Mouse (Mus musculus): Measurements from ENCODE around the gene Rrad.
"Not testable (repeated sequence)": the region's sequence is repeated elsewhere in the genome, so short reads cannot be mapped to it uniquely, and the experiment has no call there.

Gene Rrad

GRCm38 (mm10) chr8:104630981-104631663 is at the start of gene Rrad:
Gene Rrad (minus strand): TSS chr8:104631327.
- DNase-seq (ENCODE audit: low read depth) = peak; percentile 83

GRCm38 (mm10) chr8:104655614-104656013 is 24.5 kb upstream of the Rrad start:
- no peak for DNase-seq (ENCODE audit: low read depth)

GRCm38 (mm10) chr8:104654984-104655383 is 23.9 kb upstream of the Rrad start:
- DNase-seq (ENCODE audit: low read depth) = peak; percentile 93

- DNase-seq (ENCODE audit: low read depth) = not testable (repeated sequence)
Observed at GRCm38 (mm10) chr8:104644187-104644586, 13.1 kb upstream of the Rrad start.

DNA sequence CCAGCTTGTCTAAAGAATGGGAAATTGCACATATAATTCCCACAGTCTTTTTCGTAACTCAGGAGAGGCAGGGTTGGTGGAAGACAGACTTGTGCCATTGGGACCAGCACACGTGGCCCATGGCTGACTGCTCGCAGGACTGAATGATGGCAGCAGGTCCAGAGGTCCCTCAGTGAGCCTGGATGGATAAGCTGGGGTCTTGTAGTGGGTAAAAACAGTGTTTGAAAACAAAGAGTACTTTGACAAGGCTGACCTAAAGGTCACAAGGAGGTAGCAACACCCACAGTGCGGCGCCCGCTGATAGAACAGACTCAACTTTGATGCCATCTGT is 11.2 kb upstream of the Rrad start:
- DNase-seq (ENCODE audit: low read depth) = no peak

- DNase-seq (ENCODE audit: low read depth) = peak; percentile 90
Observed at GRCm38 (mm10) chr8:104641426-104642323, 10.5 kb upstream of the Rrad start, which contains the start of gene Ciao2b. Gene Ciao2b (minus strand): TSS chr8:104641965.

GRCm38 (mm10) chr8:104640831-104641370 is 9.8 kb upstream of the Rrad start:
- DNase-seq (ENCODE audit: low read depth) = no peak

DNA sequence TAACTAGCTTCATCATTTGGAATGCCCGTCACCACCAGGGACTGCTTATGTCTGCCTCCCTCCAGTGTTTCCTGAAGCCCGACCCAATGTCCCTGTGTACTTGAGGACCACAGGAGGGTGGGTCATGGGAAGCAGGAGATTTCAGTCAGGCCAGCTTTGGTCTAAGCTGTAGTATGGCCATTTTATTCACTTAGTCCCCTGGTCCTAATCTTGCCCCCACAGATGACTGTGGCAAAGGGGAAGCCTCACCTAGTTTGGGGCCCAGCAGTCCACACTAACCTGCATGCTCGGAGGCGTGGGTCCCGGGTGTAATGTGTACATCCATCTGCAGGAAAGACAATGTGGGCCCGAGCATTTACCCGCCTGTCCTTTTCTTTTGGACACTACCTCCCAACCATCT is 9.1 kb upstream of the Rrad start:
- no peak for DNase-seq (ENCODE audit: low read depth)

DNA sequence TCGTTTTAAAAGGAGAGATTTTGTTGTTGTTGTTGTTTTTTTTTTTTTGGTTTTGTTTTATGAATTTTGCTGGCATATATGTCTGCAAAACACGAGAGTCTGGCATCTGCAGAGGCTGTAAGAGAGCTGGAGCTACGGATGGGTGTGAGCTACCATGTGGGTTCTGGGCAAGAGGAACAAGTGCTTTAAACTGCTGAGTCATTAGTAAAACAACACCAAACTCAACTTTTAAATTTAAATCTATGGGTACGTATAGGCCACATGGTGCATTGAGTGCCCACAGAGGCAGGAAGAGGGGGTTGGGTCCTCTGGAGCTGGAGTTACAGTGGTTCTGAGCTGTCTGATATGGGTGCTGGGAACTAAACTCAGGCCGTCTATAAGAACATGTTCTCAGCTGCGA is 6.9 kb upstream of the Rrad start:
- DNase-seq (ENCODE audit: low read depth) = no peak

DNA sequence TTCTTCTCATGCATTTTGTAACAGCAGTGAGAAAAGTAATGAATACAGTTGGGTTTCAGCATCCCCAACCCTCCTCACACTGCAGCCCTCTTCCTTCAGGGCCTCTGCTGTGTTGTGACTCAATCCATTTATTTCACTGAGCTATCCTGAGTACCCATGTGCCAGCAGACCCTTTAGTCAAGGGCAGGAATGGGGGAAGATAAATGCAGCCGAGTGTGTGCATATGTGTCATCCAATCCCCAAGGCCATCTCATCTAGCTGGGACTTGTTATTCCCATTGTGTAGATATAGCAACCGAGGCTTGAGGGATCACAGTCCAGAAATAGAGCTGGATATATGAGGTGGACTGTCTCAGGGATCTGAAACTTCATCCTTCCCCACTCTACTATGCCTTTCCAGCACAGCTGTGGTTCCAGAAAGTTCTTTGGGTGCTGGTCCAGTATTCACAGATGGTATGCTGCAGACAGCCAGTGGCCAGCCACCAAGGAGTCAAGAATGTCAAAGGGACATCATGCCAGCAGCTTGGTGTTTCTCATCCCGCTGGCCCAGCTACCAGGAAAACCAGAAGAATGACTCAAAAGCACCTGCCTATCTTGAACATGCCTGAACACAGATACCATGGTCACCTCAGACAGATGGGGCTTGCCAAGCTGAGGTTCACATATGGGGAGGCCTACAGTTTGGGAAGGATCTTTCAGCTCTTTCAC is 4.0 kb upstream of the Rrad start:
- no peak for DNase-seq (ENCODE audit: low read depth)

- DNase-seq (ENCODE audit: low read depth) = peak; percentile 38
Observed at GRCm38 (mm10) chr8:104633156-104633744, 2.1 kb upstream of the Rrad start.

DNA sequence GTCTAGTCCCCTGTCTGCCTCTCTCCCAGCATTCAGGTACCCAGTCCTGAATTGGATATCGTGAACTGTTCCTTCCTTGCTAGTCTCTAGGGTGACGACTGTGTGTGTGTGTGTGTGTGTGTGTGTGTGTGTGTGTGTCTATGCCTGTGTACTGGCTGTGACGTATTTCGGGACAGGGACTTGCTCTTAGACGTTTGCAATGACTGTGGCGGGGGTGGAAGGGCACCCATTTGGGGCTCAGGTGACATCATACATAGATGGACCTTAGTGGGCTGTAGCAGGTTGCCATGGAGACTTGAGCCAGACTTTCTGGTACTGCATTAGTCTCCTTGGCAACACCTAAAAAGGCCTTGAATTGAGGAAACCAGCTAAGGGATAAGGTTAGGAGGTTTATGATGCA is 1.4 kb upstream of the Rrad start:
- no peak for DNase-seq (ENCODE audit: low read depth)

DNA sequence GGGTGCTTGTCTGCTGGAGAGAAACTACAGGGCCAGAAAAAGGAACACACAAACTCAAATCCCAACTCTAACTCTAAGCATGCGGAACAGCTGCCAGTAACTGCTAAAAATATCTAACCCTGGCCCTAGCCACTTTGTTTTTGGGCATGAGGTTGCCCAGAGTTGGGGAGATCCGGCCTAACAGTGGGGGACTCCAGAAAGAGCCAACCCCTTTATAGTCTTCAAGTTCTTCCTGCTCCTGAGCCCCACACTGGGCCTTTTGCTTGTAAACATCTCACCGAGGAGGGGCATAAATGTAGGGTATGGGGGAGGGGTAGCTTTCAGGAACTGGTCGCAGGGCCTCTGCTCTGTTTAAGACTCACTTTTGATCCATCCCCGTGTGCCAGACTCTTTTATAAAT is 848 bp upstream of the Rrad start:
- DNase-seq (ENCODE audit: low read depth) = peak; percentile 28

- DNase-seq (ENCODE audit: low read depth) = no peak
Observed at GRCm38 (mm10) chr8:104630574-104630973, 553 bp downstream of the Rrad start.

DNA sequence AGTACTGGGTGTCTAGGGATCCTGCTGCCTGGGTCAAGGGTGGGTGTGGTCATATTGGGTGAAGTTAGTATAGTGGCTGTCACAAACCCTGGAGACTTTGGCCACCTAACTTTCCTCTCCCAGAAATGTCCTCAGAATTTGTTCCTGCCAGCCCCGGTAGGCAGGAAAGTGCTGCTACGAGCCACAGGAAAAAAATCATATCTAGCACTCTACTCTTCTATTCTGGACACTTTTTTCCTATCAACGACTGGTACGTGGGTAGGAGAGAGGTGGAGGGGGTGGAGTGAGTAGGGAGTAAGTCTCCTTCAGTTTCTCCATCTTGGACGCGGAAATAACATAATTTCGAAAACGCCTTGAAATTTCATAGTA is 1.0 kb downstream of the Rrad start:
- no peak for DNase-seq (ENCODE audit: low read depth)

DNA sequence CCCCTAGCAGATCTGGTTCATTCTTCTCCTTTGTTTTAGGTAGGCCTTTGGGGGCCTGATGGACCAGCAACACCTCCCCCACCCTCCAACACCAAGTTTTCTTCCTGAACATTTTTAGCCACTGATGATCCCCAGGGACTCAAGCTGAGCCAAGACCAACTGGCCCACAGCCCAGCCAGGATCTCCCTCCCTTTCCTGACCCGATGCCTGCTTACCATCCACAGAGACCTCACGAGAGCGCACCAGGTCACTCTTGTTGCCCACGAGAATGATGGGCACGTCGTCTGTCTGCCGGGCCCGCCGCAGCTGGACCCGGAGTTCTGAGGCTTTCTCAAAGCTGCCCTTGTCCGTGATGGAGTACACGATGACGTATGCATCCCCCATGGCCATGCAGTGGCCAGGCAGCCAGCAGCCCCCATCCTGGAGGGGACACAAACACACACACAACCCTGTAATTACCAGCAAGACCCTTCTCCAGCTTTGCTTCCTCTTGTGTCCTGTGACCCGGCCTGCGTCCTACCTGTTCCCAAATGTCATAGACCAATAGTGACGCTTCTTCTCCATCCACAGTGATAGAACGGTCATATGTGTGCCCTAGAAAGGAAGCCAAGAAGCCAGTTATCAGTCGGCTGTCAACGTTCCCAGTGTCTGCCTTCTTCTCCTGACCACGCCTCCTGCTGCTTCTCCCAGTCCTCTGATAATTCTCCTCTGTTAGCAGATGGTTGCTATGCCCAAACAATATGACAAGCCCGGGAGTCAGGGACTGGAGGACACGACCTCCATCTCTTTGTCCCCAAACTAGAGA is 1.6 kb downstream of the Rrad start:
- DNase-seq (ENCODE audit: low read depth) = peak; percentile 72

- no peak for DNase-seq (ENCODE audit: low read depth)
Observed at GRCm38 (mm10) chr8:104628402-104628801, 2.7 kb downstream of the Rrad start.

DNA sequence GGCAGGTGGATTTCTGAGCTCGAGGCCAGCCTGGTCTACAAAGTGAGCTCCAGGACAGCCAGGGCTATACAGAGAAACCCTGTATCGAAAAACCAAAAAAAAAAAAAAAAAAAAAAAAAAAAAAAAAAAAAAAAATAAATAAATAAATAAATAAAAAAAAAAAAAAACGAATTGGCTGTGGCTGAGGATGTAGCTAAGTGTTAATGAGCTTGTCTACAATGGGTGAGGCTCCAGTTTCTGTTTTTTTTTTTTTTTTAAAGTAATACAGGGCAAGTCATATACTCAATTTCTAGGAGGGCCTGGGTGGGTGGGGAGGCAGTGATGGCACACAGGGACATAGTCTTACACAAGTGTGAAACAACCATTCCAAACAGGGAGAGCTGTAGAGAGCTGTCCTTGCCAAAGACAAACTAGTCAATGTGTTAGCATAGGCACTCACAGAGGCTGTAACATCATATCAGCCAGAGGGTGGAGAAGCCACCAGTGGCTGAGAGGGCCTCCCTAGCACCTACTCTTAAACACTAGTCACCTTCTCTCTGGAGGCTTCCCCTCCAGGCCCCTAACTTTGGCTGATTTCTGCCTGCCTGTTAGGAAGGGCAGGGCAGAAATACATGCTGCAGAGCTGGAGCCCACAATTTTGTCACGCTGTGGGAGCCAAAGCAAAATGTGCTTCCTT is 3.9 kb downstream of the Rrad start:
- DNase-seq (ENCODE audit: low read depth) = no peak

DNA sequence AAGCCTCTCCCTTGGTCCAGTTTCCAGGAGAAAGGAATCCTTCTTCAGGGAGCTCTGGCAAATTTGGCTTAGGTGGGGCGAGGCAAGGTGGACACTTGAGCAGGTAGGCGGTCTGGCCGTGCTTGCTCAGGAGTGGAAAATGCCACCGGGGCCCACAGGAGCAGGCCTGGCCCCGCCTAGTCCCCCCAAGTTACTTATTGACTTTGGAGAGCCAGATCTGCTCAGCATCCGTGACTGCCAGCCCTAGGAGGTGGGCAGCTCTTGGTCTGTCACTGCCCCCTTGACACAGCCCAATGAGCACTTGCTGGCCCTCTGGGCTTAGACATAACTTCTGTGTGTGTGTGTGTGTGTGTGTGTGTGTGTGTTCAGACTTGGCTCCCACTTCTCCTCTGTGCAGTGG is 7.0 kb downstream of the Rrad start, which contains the start of gene Cdh16:
TSS of gene Cdh16 (minus strand) at position 236 of the 400 bp plus-strand sequence.
- DNase-seq (ENCODE audit: low read depth) = no peak

- no peak for DNase-seq (ENCODE audit: low read depth)
Observed at GRCm38 (mm10) chr8:104620765-104621164, 10.4 kb downstream of the Rrad start.

- no peak for DNase-seq (ENCODE audit: low read depth)
Observed at GRCm38 (mm10) chr8:104613119-104613518, 18.0 kb downstream of the Rrad start.

Data from NIH3T3 (cell line).